Mouse (Mus musculus) heart, postnatal 0 days (tissue): ENCODE measurements around the gene Usp21. TPM values are rescaled to one million over a fixed set of nuclear protein-coding genes. Genes with fewer than 3 reads are reported as not detected.

ENCODE experiments used
- ATAC-seq: fragments of 200-750 bp; cut with Nextera tagmentation; 2 replicates; pipeline ENCODE4 v1.8.0; 2017; ENCODE audit warnings: low read depth, moderate number of reproducible peaks, moderate library complexity; ENCODE audit not compliant: insufficient read depth
- DNase-seq: peaks from one replicate; pipeline ENCODE4 v3.0.0-alpha.2; 2016; ENCODE audit warnings: low spot score
- H3K27ac ChIP-seq: fragments of 300-500 bp; sonication (generic); 2 replicates; pipeline ENCODE4 v1.5.1; 2014; ENCODE audit warnings: low read depth, mild to moderate bottlenecking
- H3K27me3 ChIP-seq: fragments of 300-500 bp; sonication (generic); 2 replicates; pipeline ENCODE4 v1.6.1; 2014; ENCODE audit warnings: low read length, mixed read lengths; ENCODE audit not compliant: control insufficient read depth, insufficient read depth
- H3K36me3 ChIP-seq: fragments of 300-500 bp; sonication (generic); replicated peaks from 2 replicates; pipeline ENCODE4 v1.6.1; 2014; ENCODE audit warnings: low read length, mixed read lengths; ENCODE audit not compliant: control insufficient read depth, insufficient read depth
- H3K4me1 ChIP-seq: fragments of 300-500 bp; sonication (generic); 2 replicates; pipeline ENCODE4 v1.6.1; 2014; ENCODE audit warnings: antibody characterized with exemption; ENCODE audit not compliant: control insufficient read depth, insufficient read depth
- H3K4me2 ChIP-seq: fragments of 300-500 bp; sonication (generic); 2 replicates; pipeline ENCODE4 v1.6.1; 2014; ENCODE audit warnings: low read depth, mild to moderate bottlenecking, low read length, moderate library complexity
- H3K4me3 ChIP-seq: fragments of 300-500 bp; sonication (generic); 2 replicates; pipeline ENCODE4 v1.5.1; 2014; ENCODE audit warnings: low read depth, low read length
- H3K9ac ChIP-seq: fragments of 300-500 bp; sonication (generic); replicated peaks from 2 replicates; pipeline ENCODE4 v1.6.1; 2014; ENCODE audit warnings: low read depth, low read length, mixed read lengths
- H3K9me3 ChIP-seq: fragments of 300-500 bp; sonication (generic); replicated peaks from 2 replicates; pipeline ENCODE4 v1.6.1; 2016; ENCODE audit warnings: low read length; ENCODE audit not compliant: control insufficient read depth
- CTCF ChIP-seq: IDR thresholded peaks from 2 replicates; pipeline ENCODE4 v1.5.1; 2016; ENCODE audit warnings: antibody characterized with exemption, control low read depth, low read depth
- EP300 ChIP-seq: IDR thresholded peaks from 2 replicates; pipeline ENCODE4 v1.6.1; 2016; ENCODE audit warnings: antibody characterized with exemption, low read depth
- WGBS: fragments of 180-500 bp; shearing (Covaris S2); extraction: QIAGEN DNeasy Blood & Tissue Kit; methylation state at CpG from one replicate; pipeline ENCODE4 v1.1.7; 2014; 5-methylcytosine and 5-hydroxymethylcytosine counted together
- polyA plus RNA-seq: library from polyadenylated mRNA; unstranded; fragments of >200 nt; fragmentation: Nextera tagmentation; extraction: Ambion mirVana; gene quantifications from 2 replicates; pipeline ENCODE4 v1.2.1, GENCODE M21; 2015
- total RNA-seq: library from RNA; depleted of rRNA; stranded (reverse); fragments of >200 nt; gene quantifications from 2 replicates; pipeline ENCODE4 v1.2.3, GENCODE M21; 2014; ENCODE audit warnings: low replicate concordance

Gene Usp21
- total and polyA plus RNA-seq, 2 experiments from 2014 or later = 27.3 to 30.6 TPM

GRCm38 (mm10) chr1:171260316-171260715 lies 27.5 kb downstream of the Usp21 start:
- WGBS = 67% methylated on average over 3 of the region's 3 CpGs
- H3K9me3 ChIP-seq = no peaks in the 10 kb centered on the region
- ATAC-seq = no peak

GRCm38 (mm10) chr1:171258921-171259320 lies 28.9 kb downstream of the Usp21 start:
- ATAC-seq (no peak), DNase-seq (no peak)
- TF ChIP-seq CTCF (no peak), EP300 (no peak)
- Histone ChIP-seq H3K36me3 (peaks cover 4% of the 10 kb centered on the region), H3K9ac (0 out of 2 replicates have a peak overlapping the region, but pooled peaks have one; percentile 10), H3K27ac (no peak overlapping the region), H3K4me3 (no peak overlapping the region), H3K27me3 (no peaks in the 10 kb centered on the region), H3K4me2 (no peak overlapping the region), H3K4me1 (peaks cover 9% of the 10 kb centered on the region), H3K9me3 (no peaks in the 10 kb centered on the region)
- 41% methylated on average over 17 of the region's 17 CpGs for WGBS

More at GRCm38 (mm10) chr1:171260316-171260715, 27.5 kb downstream of the Usp21 start:
- H3K36me3 ChIP-seq = no peaks in the 10 kb centered on the region; the same call in 1 of the 2 replicates
- no peak overlapping the region for H3K4me2 ChIP-seq
- no peak for DNase-seq
- no peaks in the 10 kb centered on the region for H3K27me3 ChIP-seq
- TF ChIP-seq CTCF (no peak), EP300 (no peak)
- no peak overlapping the region for H3K4me3 ChIP-seq
- no peak overlapping the region for H3K27ac ChIP-seq
- H3K4me1 ChIP-seq = peaks cover 9% of the 10 kb centered on the region
- H3K9ac ChIP-seq = no peak overlapping the region

- TF ChIP-seq CTCF (no peak), EP300 (no peak)
- Histone ChIP-seq H3K4me1 (peaks cover 9% of the 10 kb centered on the region), H3K4me2 (no peak overlapping the region), H3K27ac (no peak overlapping the region), H3K4me3 (no peak overlapping the region), H3K36me3 (peaks cover 5% of the 10 kb centered on the region), H3K9me3 (no peaks in the 10 kb centered on the region), H3K27me3 (no peaks in the 10 kb centered on the region), H3K9ac (no peak overlapping the region)
- DNase-seq (no peak), ATAC-seq (no peak)
- WGBS = 79% methylated on average over 9 of the region's 9 CpGs
Measured at GRCm38 (mm10) chr1:171257781-171258180, 30.0 kb downstream of the Usp21 start.

GRCm38 (mm10) chr1:171256937-171257548 lies 30.7 kb downstream of the Usp21 start:
- no peak overlapping the region for H3K4me2 ChIP-seq
- ATAC-seq = peak; percentile 16; the same call in 1 of the 2 replicates
- no peaks in the 10 kb centered on the region for H3K9me3 ChIP-seq
- no peak overlapping the region for H3K9ac ChIP-seq
- 54% methylated on average over 15 of the region's 15 CpGs for WGBS
- no peaks in the 10 kb centered on the region for H3K27me3 ChIP-seq
- H3K27ac ChIP-seq = no peak overlapping the region; the same call in 1 of the 2 replicates
- H3K4me3 ChIP-seq = no peak overlapping the region
- TF ChIP-seq EP300 = no peak
- TF ChIP-seq CTCF = peak; percentile 81
- H3K36me3 ChIP-seq = peaks cover 5% of the 10 kb centered on the region
- peaks cover 3% of the 10 kb centered on the region for H3K4me1 ChIP-seq
- peak; percentile 66 for DNase-seq

- 86% methylated on average over 24 of the region's 24 CpGs for WGBS
Measured at GRCm38 (mm10) chr1:171256095-171256818, 31.5 kb downstream of the Usp21 start.

More at GRCm38 (mm10) chr1:171256095-171256818, 31.5 kb downstream of the Usp21 start:
- TF ChIP-seq CTCF (no peak), EP300 (no peak)
- no peak overlapping the region for H3K27ac ChIP-seq
- H3K9me3 ChIP-seq = no peaks in the 10 kb centered on the region
- H3K27me3 ChIP-seq = no peaks in the 10 kb centered on the region
- H3K4me3 ChIP-seq = no peak overlapping the region
- H3K4me2 ChIP-seq = no peak overlapping the region
- H3K9ac ChIP-seq = no peak overlapping the region
- no peak for ATAC-seq
- H3K4me1 ChIP-seq = no peaks in the 10 kb centered on the region; the same call in 1 of the 2 replicates
- H3K36me3 ChIP-seq = peaks cover 5% of the 10 kb centered on the region
- DNase-seq = no peak
